Mouse (Mus musculus) limb, embryonic 10.5 days (tissue): ENCODE results near the gene Gabrr3. TPM values are rescaled to one million over a fixed set of nuclear protein-coding genes. Genes with fewer than 3 reads are reported as not detected.

ENCODE experiments used
- DNase-seq: peaks from one replicate; pipeline ENCODE4 v3.0.0-alpha.2; 2017; ENCODE audit warnings: low spot score
- H3K27ac ChIP-seq: fragments of 300-500 bp; sonication (generic); 2 replicates; pipeline ENCODE4 v1.5.1; 2016; ENCODE audit warnings: mild to moderate bottlenecking
- H3K27me3 ChIP-seq: fragments of 300-500 bp; sonication (generic); 2 replicates; pipeline ENCODE4 v1.6.1; 2016; ENCODE audit warnings: low read depth, mild to moderate bottlenecking; ENCODE audit not compliant: poor library complexity, severe bottlenecking
- H3K36me3 ChIP-seq: fragments of 300-500 bp; sonication (generic); 2 replicates; pipeline ENCODE4 v1.6.1; 2016; ENCODE audit warnings: mild to moderate bottlenecking, moderate library complexity
- H3K4me1 ChIP-seq: fragments of 300-500 bp; sonication (generic); 2 replicates; pipeline ENCODE4 v1.6.1; 2016
- H3K4me3 ChIP-seq: fragments of 300-500 bp; sonication (generic); 2 replicates; pipeline ENCODE4 v1.5.1; 2016; ENCODE audit warnings: mild to moderate bottlenecking, moderate library complexity
- H3K9me3 ChIP-seq: fragments of 300-500 bp; sonication (generic); replicated peaks from 2 replicates; pipeline ENCODE4 v1.6.1; 2016; ENCODE audit warnings: mild to moderate bottlenecking
- WGBS: fragments of 180-500 bp; shearing (Covaris S2); methylation state at CpG from one replicate; pipeline ENCODE4 v1.1.7; 2016; 5-methylcytosine and 5-hydroxymethylcytosine counted together
- polyA plus RNA-seq: library from polyadenylated mRNA; unstranded; fragments of >200 nt; fragmentation: Nextera tagmentation; extraction: Ambion mirVana; gene quantifications from 2 replicates; pipeline ENCODE4 v1.2.1, GENCODE M21; 2016

Gabrr3 gene
- polyA plus RNA-seq, 1 experiment from 2014 or later = 0.11 TPM

- H3K4me3 ChIP-seq = no peak overlapping the region
- WGBS = 90% methylated on average over 3 of the region's 3 CpGs
Observed at GRCm38 (mm10) chr16:59477955-59478354, 70.8 kb downstream of the Gabrr3 start.

GRCm38 (mm10) chr16:59487239-59487638 is 80.1 kb downstream of the Gabrr3 start:
- no peak for DNase-seq
- Histone ChIP-seq H3K36me3 (peaks cover 91% of the 10 kb centered on the region), H3K4me1 (peaks cover 9% of the 10 kb centered on the region), H3K9me3 (no peaks in the 10 kb centered on the region), H3K27me3 (no peaks in the 10 kb centered on the region), H3K4me3 (no peak overlapping the region), H3K27ac (no peak overlapping the region)
- 81% methylated on average over 7 of the region's 7 CpGs for WGBS

More at GRCm38 (mm10) chr16:59477955-59478354, 70.8 kb downstream of the Gabrr3 start:
- Histone ChIP-seq H3K36me3 (peaks cover 74% of the 10 kb centered on the region), H3K9me3 (no peaks in the 10 kb centered on the region), H3K27ac (no peak overlapping the region), H3K4me1 (peaks cover 2% of the 10 kb centered on the region; the same call in 1 of the 2 replicates), H3K27me3 (no peaks in the 10 kb centered on the region)
- no peak for DNase-seq

GRCm38 (mm10) chr16:59487975-59488548 is 80.9 kb downstream of the Gabrr3 start:
- Histone ChIP-seq H3K4me1 (peaks cover 9% of the 10 kb centered on the region), H3K27ac (no peak overlapping the region), H3K9me3 (no peaks in the 10 kb centered on the region), H3K27me3 (no peaks in the 10 kb centered on the region), H3K36me3 (peaks cover 91% of the 10 kb centered on the region), H3K4me3 (no peak overlapping the region)
- no peak for DNase-seq
- WGBS = 94% methylated on average over 9 of the region's 9 CpGs

GRCm38 (mm10) chr16:59493199-59493598 is 86.1 kb downstream of the Gabrr3 start:
- Histone ChIP-seq H3K36me3 (peaks cover 82% of the 10 kb centered on the region), H3K9me3 (no peaks in the 10 kb centered on the region)

GRCm38 (mm10) chr16:59497947-59498346 is 90.8 kb downstream of the Gabrr3 start:
- Histone ChIP-seq H3K4me1 (no peaks in the 10 kb centered on the region), H3K36me3 (peaks cover 73% of the 10 kb centered on the region), H3K9me3 (no peaks in the 10 kb centered on the region), H3K27me3 (no peaks in the 10 kb centered on the region), H3K4me3 (no peak overlapping the region), H3K27ac (no peak overlapping the region)
- DNase-seq = no peak
- 89% methylated on average over 1 of the region's 1 CpGs for WGBS

More at GRCm38 (mm10) chr16:59493199-59493598, 86.1 kb downstream of the Gabrr3 start:
- 95% methylated on average over 14 of the region's 14 CpGs for WGBS
- Histone ChIP-seq H3K4me3 (no peak overlapping the region), H3K27me3 (no peaks in the 10 kb centered on the region), H3K4me1 (no peaks in the 10 kb centered on the region), H3K27ac (no peak overlapping the region)
- DNase-seq = no peak

- H3K4me1 ChIP-seq = no peaks in the 10 kb centered on the region
- no peak overlapping the region for H3K27ac ChIP-seq
- H3K27me3 ChIP-seq = no peaks in the 10 kb centered on the region
- H3K36me3 ChIP-seq = peaks cover 70% of the 10 kb centered on the region
- no peaks in the 10 kb centered on the region for H3K9me3 ChIP-seq
- 93% methylated on average over 3 of the region's 3 CpGs for WGBS
- no peak overlapping the region for H3K4me3 ChIP-seq
- no peak for DNase-seq
Observed at GRCm38 (mm10) chr16:59499180-59499579, 92.0 kb downstream of the Gabrr3 start.

- Histone ChIP-seq H3K36me3 (peaks cover 29% of the 10 kb centered on the region), H3K27me3 (no peaks in the 10 kb centered on the region), H3K9me3 (no peaks in the 10 kb centered on the region), H3K4me3 (no peak overlapping the region), H3K27ac (no peak overlapping the region), H3K4me1 (no peaks in the 10 kb centered on the region)
- WGBS = 92% methylated on average over 5 of the region's 5 CpGs
- no peak for DNase-seq
Observed at GRCm38 (mm10) chr16:59509830-59510229, 102.7 kb downstream of the Gabrr3 start.

Other genes starting within 250 kb of the Gabrr3 start
- gene Olfr196, start 236.9 kb upstream of the Gabrr3 start, polyA plus RNA-seq = not detected in 2 replicates
- gene Olfr198, start 203.8 kb upstream of the Gabrr3 start, polyA plus RNA-seq = not detected in 2 replicates
- gene Olfr199, start 187.6 kb upstream of the Gabrr3 start, polyA plus RNA-seq = not detected in 2 replicates
- gene Olfr201, start 134.7 kb upstream of the Gabrr3 start, polyA plus RNA-seq = not detected in 2 replicates
- not detected in 2 replicates for gene Olfr202, start 120.5 kb upstream of the Gabrr3 start, polyA plus RNA-seq
- not detected in 2 replicates for gene Olfr203, start 108.5 kb upstream of the Gabrr3 start, polyA plus RNA-seq
- gene Olfr204, start 89.1 kb upstream of the Gabrr3 start, polyA plus RNA-seq = not detected in 2 replicates
- gene Olfr205, start 76.2 kb upstream of the Gabrr3 start, polyA plus RNA-seq = not detected in 2 replicates
- gene Olfr206, start 58.1 kb upstream of the Gabrr3 start, polyA plus RNA-seq = not detected in 2 replicates
- not detected in 2 replicates for gene Olfr209, start 43.3 kb upstream of the Gabrr3 start, polyA plus RNA-seq
- gene Riox2, start 64.4 kb downstream of the Gabrr3 start, polyA plus RNA-seq = 36.6 and 40.6 TPM in 2 replicates
- gene Crybg3, start 193.6 kb downstream of the Gabrr3 start, polyA plus RNA-seq = 7.2 and 7.8 TPM in 2 replicates
- gene Arl6, start 232.1 kb downstream of the Gabrr3 start, polyA plus RNA-seq = 41.3 and 42.4 TPM in 2 replicates